Mouse (Mus musculus) heart, embryonic 12.5 days (tissue): ENCODE results near the gene Palld. TPM values are rescaled to one million over a fixed set of nuclear protein-coding genes. Genes with fewer than 3 reads are reported as not detected.
A peak's percentile ranks its signal among the peaks of the same experiment; 100 is the strongest.

Experiments
- ATAC-seq: fragments of 200-750 bp; cut with Nextera tagmentation; 2 replicates; pipeline ENCODE4 v1.8.0; 2017; ENCODE audit warnings: moderate TSS enrichment, moderate library complexity; ENCODE audit not compliant: insufficient number of reproducible peaks, low FRiP score
- H3K27ac ChIP-seq: fragments of 300-500 bp; sonication (generic); 2 replicates; pipeline ENCODE4 v1.5.1; 2016; ENCODE audit warnings: mild to moderate bottlenecking, moderate library complexity; ENCODE audit not compliant: poor library complexity, severe bottlenecking
- H3K27me3 ChIP-seq: fragments of 300-500 bp; sonication (generic); replicated peaks from 2 replicates; pipeline ENCODE4 v1.6.1; 2016; ENCODE audit warnings: mild to moderate bottlenecking, moderate library complexity
- H3K36me3 ChIP-seq: fragments of 300-500 bp; sonication (generic); 2 replicates; pipeline ENCODE4 v1.6.1; 2016; ENCODE audit warnings: mild to moderate bottlenecking, moderate library complexity
- H3K4me1 ChIP-seq: fragments of 300-500 bp; sonication (generic); replicated peaks from 2 replicates; pipeline ENCODE4 v1.6.1; 2016; ENCODE audit warnings: mild to moderate bottlenecking
- H3K4me2 ChIP-seq: fragments of 300-500 bp; sonication (generic); 2 replicates; pipeline ENCODE4 v1.6.1; 2016; ENCODE audit warnings: mild to moderate bottlenecking, moderate library complexity
- H3K4me3 ChIP-seq: fragments of 300-500 bp; sonication (generic); 2 replicates; pipeline ENCODE4 v1.5.1; 2016; ENCODE audit warnings: mild to moderate bottlenecking
- H3K9ac ChIP-seq: fragments of 300-500 bp; sonication (generic); 2 replicates; pipeline ENCODE4 v1.6.1; 2016; ENCODE audit warnings: mild to moderate bottlenecking, moderate library complexity
- H3K9me3 ChIP-seq: fragments of 300-500 bp; sonication (generic); replicated peaks from 2 replicates; pipeline ENCODE4 v1.6.1; 2016; ENCODE audit warnings: mild to moderate bottlenecking, moderate library complexity
- WGBS: fragments of 180-500 bp; shearing (Covaris S2); methylation state at CpG from one replicate; pipeline ENCODE4 v1.1.7; 2016; 5-methylcytosine and 5-hydroxymethylcytosine counted together
- polyA plus RNA-seq: library from polyadenylated mRNA; unstranded; fragments of >200 nt; fragmentation: Nextera tagmentation; extraction: Ambion mirVana; gene quantifications from 2 replicates; pipeline ENCODE4 v1.2.1, GENCODE M21; 2016

Palld gene
- polyA plus RNA-seq, 1 experiment from 2014 or later: 208 TPM

GRCm38 (mm10) chr8:61775936-61776335 lies 126.6 kb downstream of the Palld start:
- Histone ChIP-seq H3K27ac (no peak overlapping the region), H3K27me3 (no peaks in the 10 kb centered on the region), H3K9me3 (no peaks in the 10 kb centered on the region), H3K36me3 (0 out of 2 replicates have a peak, but pooled peaks cover 3% of the 10 kb centered on the region), H3K4me2 (no peak overlapping the region), H3K4me1 (peaks cover 60% of the 10 kb centered on the region), H3K4me3 (no peak overlapping the region), H3K9ac (no peak overlapping the region)
- ATAC-seq: no peak
- 54% methylated on average over 6 of the region's 6 CpGs for WGBS

- Histone ChIP-seq H3K36me3 (0 out of 2 replicates have a peak, but pooled peaks cover 3% of the 10 kb centered on the region), H3K27ac (no peak overlapping the region), H3K27me3 (no peaks in the 10 kb centered on the region), H3K9me3 (no peaks in the 10 kb centered on the region), H3K4me3 (no peak overlapping the region), H3K4me2 (no peak overlapping the region), H3K9ac (no peak overlapping the region), H3K4me1 (peaks cover 46% of the 10 kb centered on the region)
- ATAC-seq: no peak
- WGBS: 66% methylated on average over 5 of the region's 5 CpGs
Measured at GRCm38 (mm10) chr8:61774161-61774560, 128.3 kb downstream of the Palld start.

GRCm38 (mm10) chr8:61773595-61774088 lies 128.8 kb downstream of the Palld start:
- WGBS: 43% methylated on average over 4 of the region's 4 CpGs

GRCm38 (mm10) chr8:61771328-61771727 lies 131.2 kb downstream of the Palld start:
- no peaks in the 10 kb centered on the region for H3K9me3 ChIP-seq
- H3K9ac ChIP-seq: no peak overlapping the region
- 0 out of 2 replicates have a peak, but pooled peaks cover 6% of the 10 kb centered on the region for H3K36me3 ChIP-seq
- no peak overlapping the region for H3K4me3 ChIP-seq
- no peak overlapping the region for H3K4me2 ChIP-seq
- H3K4me1 ChIP-seq: peaks cover 24% of the 10 kb centered on the region
- no peaks in the 10 kb centered on the region for H3K27me3 ChIP-seq
- no peak overlapping the region for H3K27ac ChIP-seq
- no peak for ATAC-seq
- WGBS: 33% methylated on average over 3 of the region's 3 CpGs

More at GRCm38 (mm10) chr8:61773595-61774088, 128.8 kb downstream of the Palld start:
- Histone ChIP-seq H3K4me1 (peaks cover 43% of the 10 kb centered on the region), H3K4me3 (no peak overlapping the region), H3K4me2 (no peak overlapping the region), H3K27me3 (no peaks in the 10 kb centered on the region), H3K27ac (0 out of 2 replicates have a peak overlapping the region, but pooled peaks have one; percentile 4), H3K9me3 (no peaks in the 10 kb centered on the region), H3K36me3 (0 out of 2 replicates have a peak, but pooled peaks cover 3% of the 10 kb centered on the region), H3K9ac (no peak overlapping the region)
- no peak; the same call in 1 of the 2 replicates for ATAC-seq

DNA sequence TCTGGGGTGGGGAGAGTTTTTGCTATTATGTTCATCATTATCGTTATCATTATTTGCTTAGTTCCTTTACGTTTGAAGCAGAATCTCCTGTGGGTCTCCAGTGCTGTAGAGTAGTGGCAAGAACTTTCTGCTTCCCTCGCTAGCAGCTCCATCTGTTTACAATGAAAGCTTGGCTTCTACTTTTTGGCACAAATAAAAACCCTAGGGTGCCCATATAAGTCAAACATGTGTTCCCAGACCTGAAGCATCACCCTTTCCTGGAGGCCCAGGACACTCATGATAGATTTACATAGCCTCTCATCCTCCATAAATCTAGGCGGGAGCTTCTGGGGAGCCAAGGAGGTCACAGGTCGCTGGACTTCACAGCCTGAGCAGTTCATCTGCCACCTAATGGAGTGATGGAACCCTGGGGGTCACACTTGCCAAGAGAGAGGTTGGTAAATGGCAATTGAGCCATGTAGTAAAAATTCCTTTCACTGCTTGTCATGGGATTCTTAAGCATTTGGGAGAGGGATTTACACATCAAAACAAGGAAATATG lies 133.1 kb downstream of the Palld start:
- ATAC-seq: no peak
- 76% methylated on average over 5 of the region's 5 CpGs for WGBS
- Histone ChIP-seq H3K27ac (no peak overlapping the region), H3K9ac (no peak overlapping the region), H3K27me3 (no peaks in the 10 kb centered on the region), H3K4me3 (no peak overlapping the region), H3K36me3 (0 out of 2 replicates have a peak, but pooled peaks cover 6% of the 10 kb centered on the region), H3K4me1 (peaks cover 14% of the 10 kb centered on the region), H3K4me2 (no peak overlapping the region), H3K9me3 (no peaks in the 10 kb centered on the region)

DNA sequence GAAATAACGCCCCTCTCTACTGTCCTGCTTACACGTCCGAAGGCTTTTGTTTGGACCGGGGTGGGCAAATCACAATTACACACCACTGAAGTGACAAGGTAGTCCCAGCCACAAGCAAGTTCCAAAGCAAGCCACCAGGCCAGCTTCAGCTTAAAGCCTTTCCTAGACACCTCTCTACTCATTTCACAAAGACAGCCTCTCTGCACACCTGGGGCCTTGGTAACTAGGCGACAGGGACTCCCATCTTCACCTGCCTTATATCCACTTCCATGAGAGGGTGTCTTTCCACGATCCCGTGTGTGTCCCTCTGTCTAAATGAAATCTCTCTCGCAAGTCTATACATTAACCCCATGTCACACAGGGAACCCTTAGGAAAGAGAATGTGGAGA lies 142.3 kb downstream of the Palld start:
- Histone ChIP-seq H3K27me3 (no peaks in the 10 kb centered on the region), H3K4me3 (peak overlapping the region; percentile 64)

GRCm38 (mm10) chr8:61759327-61760189 lies 142.9 kb downstream of the Palld start:
- H3K27me3 ChIP-seq: no peaks in the 10 kb centered on the region
- 2% methylated on average over 44 of the region's 44 CpGs for whole genome bisulfite sequencing
- H3K4me3 ChIP-seq: peak overlapping the region; percentile 64
- peak; percentile 65 for ATAC-seq
- H3K4me2 ChIP-seq: peak overlapping the region; percentile 83
- peak overlapping the region; percentile 78 for H3K9ac ChIP-seq
- H3K27ac ChIP-seq: peak overlapping the region; percentile 59
- H3K4me1 ChIP-seq: peaks cover 70% of the 10 kb centered on the region
- H3K36me3 ChIP-seq: no peaks in the 10 kb centered on the region
- H3K9me3 ChIP-seq: no peaks in the 10 kb centered on the region

More for the DNA sequence above, 142.3 kb downstream of the Palld start:
- H3K36me3 ChIP-seq: no peaks in the 10 kb centered on the region
- no peak for ATAC-seq
- 20% methylated on average over 8 of the region's 8 CpGs for WGBS
- no peaks in the 10 kb centered on the region for H3K9me3 ChIP-seq
- H3K4me2 ChIP-seq: peak overlapping the region; percentile 83
- peaks cover 65% of the 10 kb centered on the region for H3K4me1 ChIP-seq
- peak overlapping the region; percentile 78 for H3K9ac ChIP-seq
- peak overlapping the region; percentile 59 for H3K27ac ChIP-seq

DNA sequence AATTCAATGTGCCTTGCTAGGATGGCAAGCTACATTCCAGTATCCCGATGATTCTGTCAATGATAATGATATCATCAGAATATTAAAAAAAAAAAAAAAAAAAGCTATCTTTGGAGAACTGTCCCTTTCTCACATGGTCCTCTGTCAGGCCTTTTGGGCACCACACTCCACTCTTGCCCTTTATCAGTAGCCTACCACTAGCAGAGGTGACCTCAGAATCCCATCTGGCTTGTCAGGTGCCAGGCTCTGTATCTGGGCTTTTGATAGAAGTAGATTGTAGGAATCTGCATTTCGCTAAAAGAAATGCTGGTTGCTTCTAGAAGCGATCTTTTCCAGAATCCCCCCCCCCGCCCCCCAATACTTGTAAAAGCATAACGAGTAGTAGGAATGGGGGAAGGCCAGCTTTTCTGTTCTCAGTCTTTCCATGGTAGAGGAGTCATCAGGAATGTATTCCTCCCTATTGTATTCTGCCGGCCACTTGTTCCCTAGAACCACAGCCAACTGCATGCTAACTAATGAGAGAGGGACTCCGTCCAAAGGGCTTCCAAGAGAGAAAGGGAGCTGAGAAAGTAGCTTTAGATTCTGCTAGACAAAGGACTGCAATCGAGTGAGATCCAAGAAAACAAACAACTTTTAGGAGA lies 143.7 kb downstream of the Palld start:
- H3K4me1 ChIP-seq: peaks cover 69% of the 10 kb centered on the region
- WGBS: 19% methylated on average over 8 of the region's 8 CpGs
- peak overlapping the region; percentile 64 for H3K4me3 ChIP-seq
- H3K9me3 ChIP-seq: no peaks in the 10 kb centered on the region
- no peak for ATAC-seq
- H3K9ac ChIP-seq: peak overlapping the region; percentile 78
- peak overlapping the region; percentile 59 for H3K27ac ChIP-seq
- no peaks in the 10 kb centered on the region for H3K36me3 ChIP-seq
- H3K27me3 ChIP-seq: no peaks in the 10 kb centered on the region
- H3K4me2 ChIP-seq: peak overlapping the region; percentile 83

DNA sequence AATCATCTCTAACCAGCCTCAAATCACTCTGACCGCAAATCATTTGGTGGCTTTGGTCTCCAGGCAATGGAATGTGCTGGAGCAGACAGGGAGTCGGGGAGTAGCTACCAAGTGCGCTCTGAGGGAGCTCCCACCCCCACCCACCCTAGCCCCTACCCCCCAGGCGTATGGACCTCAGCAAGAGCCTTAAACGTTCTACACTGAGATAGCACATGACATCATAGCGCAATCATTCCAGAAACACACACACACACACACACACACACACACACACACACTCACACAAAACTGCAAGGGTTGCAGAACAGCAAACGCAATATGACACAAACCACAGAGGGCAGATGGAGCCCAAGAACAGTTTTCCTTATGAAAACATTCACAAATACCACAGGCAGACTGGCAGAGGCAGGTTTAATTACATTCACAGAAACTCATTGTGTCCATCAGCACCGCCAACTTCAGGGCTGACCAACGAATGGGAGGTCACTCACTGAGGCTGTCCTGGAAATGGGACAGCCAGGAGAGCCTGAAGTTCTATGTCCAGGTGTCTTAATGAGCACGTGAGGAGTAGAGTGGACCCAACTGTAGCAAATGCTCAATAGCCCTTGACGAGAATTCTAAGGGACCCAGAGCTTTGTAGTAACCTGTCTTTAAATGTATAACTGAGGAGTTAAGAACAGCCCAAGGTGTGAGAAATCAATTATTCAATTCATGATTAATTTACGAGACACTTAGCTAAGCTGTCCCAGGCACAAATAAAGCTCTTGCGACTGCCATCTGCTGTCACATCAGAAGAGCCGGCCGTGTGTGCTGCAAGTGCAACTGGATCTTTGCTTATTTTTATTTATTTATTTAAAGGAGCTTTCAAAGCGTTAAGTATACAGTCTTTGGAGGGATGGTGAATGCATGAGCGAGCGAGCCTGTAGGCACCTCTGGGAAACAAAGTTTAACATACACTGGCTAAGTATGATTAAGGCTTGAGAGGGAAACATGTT lies 145.2 kb downstream of the Palld start:
- WGBS: 37% methylated on average over 18 of the region's 18 CpGs
- ATAC-seq: peak; percentile 20; the same call in 1 of the 2 replicates
- no peaks in the 10 kb centered on the region for H3K9me3 ChIP-seq

DNA sequence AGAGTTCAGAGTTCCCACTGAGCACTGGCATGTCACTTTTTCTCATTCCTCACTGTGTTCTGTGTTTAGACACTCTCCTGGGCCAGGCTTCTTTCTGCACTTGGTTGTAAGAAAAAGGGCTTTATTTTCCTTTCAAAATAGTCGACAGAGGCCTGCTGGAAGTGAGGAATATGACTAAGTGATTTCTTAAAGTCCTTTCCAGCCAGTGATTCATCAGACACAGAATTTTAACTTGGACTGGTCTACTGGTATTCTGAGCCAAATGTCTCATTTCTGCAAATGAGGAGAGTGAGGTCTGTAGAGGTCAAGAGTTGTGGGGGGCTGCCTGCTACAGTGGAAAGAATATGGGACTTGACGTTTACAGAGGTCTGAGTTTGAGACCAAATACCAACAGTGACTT lies 147.3 kb downstream of the Palld start:
- no peak overlapping the region for H3K9ac ChIP-seq
- no peak overlapping the region for H3K4me2 ChIP-seq
- no peak for ATAC-seq
- no peaks in the 10 kb centered on the region for H3K27me3 ChIP-seq
- H3K4me1 ChIP-seq: peaks cover 53% of the 10 kb centered on the region
- H3K4me3 ChIP-seq: no peak overlapping the region
- no peaks in the 10 kb centered on the region for H3K9me3 ChIP-seq
- 50% methylated on average over 2 of the region's 2 CpGs for WGBS
- H3K36me3 ChIP-seq: peaks cover 17% of the 10 kb centered on the region
- H3K27ac ChIP-seq: no peak overlapping the region

More for the DNA sequence above, 145.2 kb downstream of the Palld start:
- Histone ChIP-seq H3K27ac (peak overlapping the region; percentile 65), H3K4me1 (peaks cover 68% of the 10 kb centered on the region), H3K27me3 (no peaks in the 10 kb centered on the region), H3K4me3 (peak overlapping the region; percentile 17), H3K4me2 (peak overlapping the region; percentile 58), H3K36me3 (peaks cover 12% of the 10 kb centered on the region), H3K9ac (peak overlapping the region; percentile 3; the same call in 1 of the 2 replicates)
